Mouse (Mus musculus): ENCODE measurements around the gene Pga5. TPM values are rescaled to one million over a fixed set of nuclear protein-coding genes. Genes with fewer than 3 reads are reported as not detected.

Gene Pga5
- polyA plus RNA-seq, 1 experiment from 2014 or later = not detected

- no peak overlapping the region for H3K4me3 ChIP-seq (replicated peaks; ENCODE audit: low read depth, low read length)
- DNase-seq = no peak
- 0 out of 2 replicates have a peak overlapping the region, but pooled peaks have one; percentile 20 for H3K27ac ChIP-seq (replicated peaks; ENCODE audit: low read depth, low read length)
- no peak overlapping the region for H3K9ac ChIP-seq (replicated peaks; ENCODE audit: low read length)
- H3K27me3 ChIP-seq (ENCODE audit: control insufficient read depth, insufficient read depth, low read length) = no peaks in the 10 kb centered on the region
- no peaks in the 10 kb centered on the region for H3K9me3 ChIP-seq (ENCODE audit: control insufficient read depth, low read length)
- 95% methylated on average over 6 of the region's 6 CpGs for WGBS
- H3K4me1 ChIP-seq (ENCODE audit: control insufficient read depth, insufficient read depth, low read length) = peaks cover 13% of the 10 kb centered on the region
- H3K36me3 ChIP-seq (ENCODE audit: control insufficient read depth, insufficient read depth, low read length) = peaks cover 37% of the 10 kb centered on the region
- no peak overlapping the region for H3K4me2 ChIP-seq (ENCODE audit: low read length)
- no peak for ATAC-seq (ENCODE audit: low FRiP score, low TSS enrichment)
These were observed 37.6 kb upstream of the Pga5 start for GRCm38 (mm10) chr19:10715476-10715875.

- ATAC-seq (ENCODE audit: low FRiP score, low TSS enrichment) (peak; percentile 60; the same call in 1 of the 2 replicates), DNase-seq (peak; percentile 89)
- no peaks in the 10 kb centered on the region for H3K27me3 ChIP-seq (ENCODE audit: control insufficient read depth, insufficient read depth, low read length)
- 39% methylated on average over 4 of the region's 4 CpGs for WGBS
- H3K4me1 ChIP-seq (ENCODE audit: control insufficient read depth, insufficient read depth, low read length) = peaks cover 12% of the 10 kb centered on the region
- H3K9ac ChIP-seq (replicated peaks; ENCODE audit: low read length) = no peak overlapping the region
- no peak overlapping the region for H3K4me3 ChIP-seq (replicated peaks; ENCODE audit: low read depth, low read length)
- 0 out of 2 replicates have a peak overlapping the region, but pooled peaks have one; percentile 20 for H3K27ac ChIP-seq (replicated peaks; ENCODE audit: low read depth, low read length)
- no peaks in the 10 kb centered on the region for H3K9me3 ChIP-seq (ENCODE audit: control insufficient read depth, low read length)
- no peak overlapping the region for H3K4me2 ChIP-seq (ENCODE audit: low read length)
- H3K36me3 ChIP-seq (ENCODE audit: control insufficient read depth, insufficient read depth, low read length) = peaks cover 41% of the 10 kb centered on the region
These were observed 37.0 kb upstream of the Pga5 start for GRCm38 (mm10) chr19:10714682-10715475.

- Histone ChIP-seq H3K9me3 (ENCODE audit: control insufficient read depth, low read length) (no peaks in the 10 kb centered on the region), H3K4me3 (replicated peaks; ENCODE audit: low read depth, low read length) (no peak overlapping the region), H3K9ac (replicated peaks; ENCODE audit: low read length) (no peak overlapping the region), H3K27ac (replicated peaks; ENCODE audit: low read depth, low read length) (0 out of 2 replicates have a peak overlapping the region, but pooled peaks have one; percentile 6), H3K27me3 (ENCODE audit: control insufficient read depth, insufficient read depth, low read length) (no peaks in the 10 kb centered on the region), H3K4me2 (ENCODE audit: low read length) (no peak overlapping the region), H3K36me3 (ENCODE audit: control insufficient read depth, insufficient read depth, low read length) (peaks cover 41% of the 10 kb centered on the region), H3K4me1 (ENCODE audit: control insufficient read depth, insufficient read depth, low read length) (peaks cover 13% of the 10 kb centered on the region)
- WGBS = 82% methylated on average over 6 of the region's 6 CpGs
- DNase-seq (no peak), ATAC-seq (ENCODE audit: low FRiP score, low TSS enrichment) (no peak)
These were observed 36.3 kb upstream of the Pga5 start for GRCm38 (mm10) chr19:10714168-10714567.

DNA sequence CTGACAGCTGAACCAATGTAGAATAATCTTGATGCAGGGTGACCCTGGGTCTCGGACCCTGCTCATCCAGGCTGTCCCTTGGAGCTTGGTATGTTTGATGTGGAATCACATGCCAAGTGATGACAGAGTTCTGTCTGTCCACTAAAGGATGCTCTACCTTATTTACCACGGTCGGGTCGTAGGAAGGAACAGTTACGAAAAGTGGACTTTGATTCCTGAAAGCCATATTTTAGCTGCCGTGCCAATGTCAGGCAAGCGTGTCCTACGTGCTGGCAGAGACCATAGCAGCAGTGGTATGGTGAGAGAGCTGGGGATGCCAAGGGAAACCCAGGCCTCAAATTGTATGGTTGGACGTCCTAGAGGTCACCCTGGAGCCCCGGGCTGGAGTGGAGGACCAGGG is 35.7 kb upstream of the Pga5 start:
- WGBS = 93% methylated on average over 10 of the region's 10 CpGs
- H3K4me1 ChIP-seq (ENCODE audit: control insufficient read depth, insufficient read depth, low read length) = peaks cover 13% of the 10 kb centered on the region
- ATAC-seq (ENCODE audit: low FRiP score, low TSS enrichment) (no peak), DNase-seq (no peak)
- no peak overlapping the region for H3K9ac ChIP-seq (replicated peaks; ENCODE audit: low read length)
- H3K27ac ChIP-seq (replicated peaks; ENCODE audit: low read depth, low read length) = no peak overlapping the region
- no peaks in the 10 kb centered on the region for H3K9me3 ChIP-seq (ENCODE audit: control insufficient read depth, low read length)
- H3K4me3 ChIP-seq (replicated peaks; ENCODE audit: low read depth, low read length) = no peak overlapping the region
- H3K4me2 ChIP-seq (ENCODE audit: low read length) = no peak overlapping the region
- H3K36me3 ChIP-seq (ENCODE audit: control insufficient read depth, insufficient read depth, low read length) = peaks cover 41% of the 10 kb centered on the region
- no peaks in the 10 kb centered on the region for H3K27me3 ChIP-seq (ENCODE audit: control insufficient read depth, insufficient read depth, low read length)

GRCm38 (mm10) chr19:10712646-10713045 is 34.8 kb upstream of the Pga5 start:
- 0 out of 2 replicates have a peak overlapping the region, but pooled peaks have one; percentile 6 for H3K9ac ChIP-seq (replicated peaks; ENCODE audit: low read length)
- no peak overlapping the region for H3K4me2 ChIP-seq (ENCODE audit: low read length)
- DNase-seq = no peak
- 97% methylated on average over 12 of the region's 12 CpGs for WGBS
- H3K36me3 ChIP-seq (ENCODE audit: control insufficient read depth, insufficient read depth, low read length) = peaks cover 46% of the 10 kb centered on the region
- no peaks in the 10 kb centered on the region for H3K27me3 ChIP-seq (ENCODE audit: control insufficient read depth, insufficient read depth, low read length)
- H3K27ac ChIP-seq (replicated peaks; ENCODE audit: low read depth, low read length) = no peak overlapping the region
- no peaks in the 10 kb centered on the region for H3K9me3 ChIP-seq (ENCODE audit: control insufficient read depth, low read length)
- H3K4me1 ChIP-seq (ENCODE audit: control insufficient read depth, insufficient read depth, low read length) = peaks cover 13% of the 10 kb centered on the region
- ATAC-seq (ENCODE audit: low FRiP score, low TSS enrichment) = no peak
- H3K4me3 ChIP-seq (replicated peaks; ENCODE audit: low read depth, low read length) = no peak overlapping the region

GRCm38 (mm10) chr19:10712194-10712593 is 34.3 kb upstream of the Pga5 start:
- H3K4me1 ChIP-seq (ENCODE audit: control insufficient read depth, insufficient read depth, low read length) = peaks cover 13% of the 10 kb centered on the region
- peaks cover 46% of the 10 kb centered on the region for H3K36me3 ChIP-seq (ENCODE audit: control insufficient read depth, insufficient read depth, low read length)
- H3K4me2 ChIP-seq (ENCODE audit: low read length) = no peak overlapping the region
- ATAC-seq (ENCODE audit: low FRiP score, low TSS enrichment) (no peak), DNase-seq (no peak)
- no peaks in the 10 kb centered on the region for H3K9me3 ChIP-seq (ENCODE audit: control insufficient read depth, low read length)
- WGBS = 91% methylated on average over 7 of the region's 7 CpGs
- H3K27me3 ChIP-seq (ENCODE audit: control insufficient read depth, insufficient read depth, low read length) = no peaks in the 10 kb centered on the region
- H3K27ac ChIP-seq (replicated peaks; ENCODE audit: low read depth, low read length) = no peak overlapping the region
- H3K9ac ChIP-seq (replicated peaks; ENCODE audit: low read length) = no peak overlapping the region
- H3K4me3 ChIP-seq (replicated peaks; ENCODE audit: low read depth, low read length) = no peak overlapping the region

DNA sequence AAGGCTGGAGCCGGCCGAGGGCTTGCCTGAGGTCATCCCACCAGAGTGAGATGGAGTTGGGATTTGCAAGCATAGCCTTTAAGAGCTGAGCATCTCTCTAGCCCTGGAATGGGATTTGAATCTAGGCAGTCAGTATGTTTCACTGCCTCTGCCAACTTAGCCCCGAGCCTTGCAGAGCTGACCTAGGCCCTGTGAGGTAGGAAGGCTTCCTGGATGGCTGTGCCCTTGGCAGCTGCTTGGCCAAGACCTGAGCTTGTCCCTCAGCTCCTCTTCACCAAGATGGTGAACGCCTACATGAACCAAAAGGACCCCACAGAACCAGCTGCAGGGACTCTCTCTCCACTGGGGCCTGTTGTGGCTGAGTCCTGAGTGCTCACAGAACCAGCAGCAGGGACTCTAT is 32.9 kb upstream of the Pga5 start:
- H3K4me3 ChIP-seq (replicated peaks; ENCODE audit: low read depth, low read length) = no peak overlapping the region
- no peaks in the 10 kb centered on the region for H3K9me3 ChIP-seq (ENCODE audit: control insufficient read depth, low read length)
- no peaks in the 10 kb centered on the region for H3K27me3 ChIP-seq (ENCODE audit: control insufficient read depth, insufficient read depth, low read length)
- H3K4me1 ChIP-seq (ENCODE audit: control insufficient read depth, insufficient read depth, low read length) = peaks cover 13% of the 10 kb centered on the region
- H3K4me2 ChIP-seq (ENCODE audit: low read length) = no peak overlapping the region
- H3K9ac ChIP-seq (replicated peaks; ENCODE audit: low read length) = no peak overlapping the region
- DNase-seq (no peak), ATAC-seq (ENCODE audit: low FRiP score, low TSS enrichment) (no peak)
- H3K27ac ChIP-seq (replicated peaks; ENCODE audit: low read depth, low read length) = peak overlapping the region; percentile 32
- H3K36me3 ChIP-seq (ENCODE audit: control insufficient read depth, insufficient read depth, low read length) = peaks cover 53% of the 10 kb centered on the region
- 92% methylated on average over 4 of the region's 4 CpGs for WGBS

DNA sequence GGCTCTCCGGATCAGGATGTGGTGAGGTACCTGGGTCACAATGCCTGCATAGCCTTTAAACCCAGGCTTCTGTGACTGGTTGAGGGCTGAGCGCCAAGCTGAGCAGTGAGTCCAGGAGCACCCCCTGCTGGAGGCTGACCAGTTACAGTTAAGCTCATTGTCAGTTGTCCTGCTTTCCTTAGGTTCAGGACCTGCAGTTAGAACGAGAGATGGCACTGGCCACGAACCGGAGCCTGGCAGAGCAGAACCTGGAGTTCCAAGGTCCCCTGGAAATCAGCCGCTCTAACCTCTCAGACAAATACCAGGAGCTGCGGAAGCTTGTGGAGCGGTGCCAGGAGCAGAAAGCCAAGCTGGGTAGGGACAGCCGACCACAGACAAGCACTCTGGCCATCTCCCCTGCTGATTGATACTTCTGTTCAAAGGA is 32.2 kb upstream of the Pga5 start:
- H3K27me3 ChIP-seq (ENCODE audit: control insufficient read depth, insufficient read depth, low read length) = no peaks in the 10 kb centered on the region
- H3K4me2 ChIP-seq (ENCODE audit: low read length) = no peak overlapping the region
- ATAC-seq (ENCODE audit: low FRiP score, low TSS enrichment) (peak; percentile 51), DNase-seq (peak; percentile 77)
- H3K9me3 ChIP-seq (ENCODE audit: control insufficient read depth, low read length) = no peaks in the 10 kb centered on the region
- H3K4me3 ChIP-seq (replicated peaks; ENCODE audit: low read depth, low read length) = no peak overlapping the region
- peaks cover 53% of the 10 kb centered on the region for H3K36me3 ChIP-seq (ENCODE audit: control insufficient read depth, insufficient read depth, low read length)
- WGBS = 65% methylated on average over 9 of the region's 9 CpGs
- H3K9ac ChIP-seq (replicated peaks; ENCODE audit: low read length) = no peak overlapping the region
- peak overlapping the region; percentile 85 for H3K27ac ChIP-seq (replicated peaks; ENCODE audit: low read depth, low read length)
- H3K4me1 ChIP-seq (ENCODE audit: control insufficient read depth, insufficient read depth, low read length) = peaks cover 13% of the 10 kb centered on the region

Data from midbrain, embryonic 14.5 days (tissue).